Mouse (Mus musculus) stomach, postnatal 0 days (tissue): Measurements from ENCODE around the gene Actn1. TPM values are rescaled to one million over a fixed set of nuclear protein-coding genes. Genes with fewer than 3 reads are reported as not detected.

Source experiments
- ATAC-seq: fragments of 200-750 bp; cut with Nextera tagmentation; 2 replicates; pipeline ENCODE4 v1.8.0; 2017; ENCODE audit not compliant: low FRiP score, low TSS enrichment
- DNase-seq: peaks from one replicate; pipeline ENCODE4 v3.0.0-alpha.2; 2016; ENCODE audit warnings: low spot score
- H3K27ac ChIP-seq: fragments of 300-500 bp; sonication (generic); replicated peaks from 2 replicates; pipeline ENCODE4 v1.5.1; 2014; ENCODE audit warnings: mild to moderate bottlenecking, control low read depth
- H3K27me3 ChIP-seq: fragments of 300-500 bp; sonication (generic); 2 replicates; pipeline ENCODE4 v1.6.1; 2014; ENCODE audit warnings: low read length; ENCODE audit not compliant: control insufficient read depth, insufficient read depth
- H3K36me3 ChIP-seq: fragments of 300-500 bp; sonication (generic); 2 replicates; pipeline ENCODE4 v1.6.1; 2014; ENCODE audit warnings: low read length, mixed read lengths; ENCODE audit not compliant: control insufficient read depth, insufficient read depth
- H3K4me1 ChIP-seq: fragments of 300-500 bp; sonication (generic); replicated peaks from 2 replicates; pipeline ENCODE4 v1.6.1; 2014; ENCODE audit warnings: antibody characterized with exemption; ENCODE audit not compliant: control insufficient read depth, insufficient read depth
- H3K4me2 ChIP-seq: fragments of 300-500 bp; sonication (generic); replicated peaks from 2 replicates; pipeline ENCODE4 v1.6.1; 2014; ENCODE audit warnings: low read depth, mild to moderate bottlenecking, control low read depth, moderate library complexity
- H3K4me3 ChIP-seq: fragments of 300-500 bp; sonication (generic); 2 replicates; pipeline ENCODE4 v1.5.1; 2014; ENCODE audit warnings: low read depth, low read length, control low read depth
- H3K9ac ChIP-seq: fragments of 300-500 bp; sonication (generic); 2 replicates; pipeline ENCODE4 v1.6.1; 2014; ENCODE audit warnings: mild to moderate bottlenecking, low read length, control low read depth, mixed read lengths
- H3K9me3 ChIP-seq: fragments of 300-500 bp; sonication (generic); 2 replicates; pipeline ENCODE4 v1.6.1; 2016; ENCODE audit warnings: low read length; ENCODE audit not compliant: control insufficient read depth
- CTCF ChIP-seq: IDR thresholded peaks from 2 replicates; pipeline ENCODE4 v1.5.1; 2016; ENCODE audit warnings: antibody characterized with exemption, low read depth, mild to moderate bottlenecking, moderate library complexity
- EP300 ChIP-seq: optimal IDR thresholded peaks from 2 replicates; pipeline ENCODE3; 2016; ENCODE audit warnings: antibody characterized with exemption
- WGBS: fragments of 180-500 bp; shearing (Covaris S2); extraction: QIAGEN DNeasy Blood & Tissue Kit; methylation state at CpG from one replicate; pipeline ENCODE4 v1.1.7; 2014; 5-methylcytosine and 5-hydroxymethylcytosine counted together
- polyA plus RNA-seq: library from polyadenylated mRNA; unstranded; fragments of >200 nt; fragmentation: Nextera tagmentation; extraction: Ambion mirVana; gene quantifications from 2 replicates; pipeline ENCODE4 v1.2.1, GENCODE M21; 2015

Gene Actn1
- polyA plus RNA-seq, 1 experiment from 2014 or later, result 36.8 TPM

GRCm38 (mm10) chr12:80141470-80141869, 118.7 kb downstream of the Actn1 start:
- Histone ChIP-seq H3K27me3 (no peaks in the 10 kb centered on the region), H3K4me3 (no peak overlapping the region), H3K27ac (no peak overlapping the region), H3K36me3 (no peaks in the 10 kb centered on the region), H3K9ac (no peak overlapping the region), H3K4me2 (no peak overlapping the region), H3K9me3 (no peaks in the 10 kb centered on the region), H3K4me1 (no peaks in the 10 kb centered on the region)
- DNase-seq (peak; percentile 75), ATAC-seq (peak; percentile 39; the same call in 1 of the 2 replicates)
- WGBS, result 23% methylated on average over 7 of the region's 7 CpGs
- TF ChIP-seq CTCF (peak; percentile 94), EP300 (no peak)

- DNase-seq (no peak), ATAC-seq (no peak; the same call in 1 of the 2 replicates)
- WGBS, result 70% methylated on average over 8 of the region's 8 CpGs
- Histone ChIP-seq H3K9ac (no peak overlapping the region), H3K27ac (no peak overlapping the region), H3K4me2 (no peak overlapping the region), H3K4me1 (no peaks in the 10 kb centered on the region), H3K36me3 (no peaks in the 10 kb centered on the region), H3K27me3 (no peaks in the 10 kb centered on the region), H3K4me3 (no peak overlapping the region), H3K9me3 (no peaks in the 10 kb centered on the region)
- TF ChIP-seq CTCF, result no peak
- TF ChIP-seq EP300, result no peak
Observed at GRCm38 (mm10) chr12:80141011-80141410, 119.2 kb downstream of the Actn1 start.

- H3K4me2 ChIP-seq, result no peak overlapping the region
- 85% methylated on average over 1 of the region's 1 CpGs for WGBS
- no peak for ATAC-seq
- TF ChIP-seq EP300 (no peak), CTCF (no peak)
- H3K4me1 ChIP-seq, result no peaks in the 10 kb centered on the region
- no peaks in the 10 kb centered on the region for H3K9me3 ChIP-seq
- H3K36me3 ChIP-seq, result no peaks in the 10 kb centered on the region
- no peak for DNase-seq
- H3K27me3 ChIP-seq, result no peaks in the 10 kb centered on the region
- no peak overlapping the region for H3K4me3 ChIP-seq
- no peak overlapping the region for H3K27ac ChIP-seq
- H3K9ac ChIP-seq, result no peak overlapping the region
Observed at GRCm38 (mm10) chr12:80137744-80138143, 122.4 kb downstream of the Actn1 start.

GRCm38 (mm10) chr12:80137246-80137645, 122.9 kb downstream of the Actn1 start:
- WGBS, result 81% methylated on average over 6 of the region's 6 CpGs
- TF ChIP-seq CTCF (no peak), EP300 (no peak)
- Histone ChIP-seq H3K4me3 (no peak overlapping the region), H3K4me2 (no peak overlapping the region), H3K36me3 (no peaks in the 10 kb centered on the region), H3K4me1 (no peaks in the 10 kb centered on the region), H3K9ac (no peak overlapping the region), H3K27me3 (no peaks in the 10 kb centered on the region), H3K27ac (no peak overlapping the region), H3K9me3 (no peaks in the 10 kb centered on the region)
- ATAC-seq (no peak), DNase-seq (no peak)

GRCm38 (mm10) chr12:80136264-80136930, 123.8 kb downstream of the Actn1 start:
- H3K4me1 ChIP-seq, result peaks cover 3% of the 10 kb centered on the region; the same call in 1 of the 2 replicates
- no peaks in the 10 kb centered on the region for H3K36me3 ChIP-seq
- ATAC-seq (no peak), DNase-seq (no peak)
- no peaks in the 10 kb centered on the region for H3K9me3 ChIP-seq
- H3K9ac ChIP-seq, result no peak overlapping the region
- H3K27me3 ChIP-seq, result no peaks in the 10 kb centered on the region
- no peak overlapping the region for H3K27ac ChIP-seq
- 86% methylated on average over 12 of the region's 12 CpGs for WGBS
- no peak for TF ChIP-seq CTCF
- no peak overlapping the region for H3K4me3 ChIP-seq
- H3K4me2 ChIP-seq, result no peak overlapping the region

GRCm38 (mm10) chr12:80135173-80135572, 125.0 kb downstream of the Actn1 start:
- Histone ChIP-seq H3K4me2 (no peak overlapping the region), H3K9ac (no peak overlapping the region), H3K4me1 (peaks cover 12% of the 10 kb centered on the region), H3K4me3 (no peak overlapping the region), H3K36me3 (no peaks in the 10 kb centered on the region), H3K9me3 (no peaks in the 10 kb centered on the region), H3K27ac (no peak overlapping the region), H3K27me3 (no peaks in the 10 kb centered on the region)
- 82% methylated on average over 8 of the region's 8 CpGs for WGBS
- TF ChIP-seq CTCF, result no peak
- DNase-seq (no peak), ATAC-seq (no peak)
